Mouse (Mus musculus) ES-Bruce4 (cell line): Measurements from ENCODE around the gene Il13. TPM values are rescaled to one million over a fixed set of nuclear protein-coding genes. Genes with fewer than 3 reads are reported as not detected.
A peak's percentile ranks its signal among the peaks of the same experiment; 100 is the strongest.

Source experiments
- H3K27ac ChIP-seq: 2 replicates; pipeline ENCODE4 v1.5.1; 2012; ENCODE audit warnings: low read length, inconsistent platforms; ENCODE audit not compliant: insufficient read depth
- H3K27me3 ChIP-seq: 2 replicates; pipeline ENCODE4 v1.6.1; 2012; ENCODE audit warnings: mild to moderate bottlenecking, low read length, inconsistent platforms; ENCODE audit not compliant: control insufficient read depth, poor library complexity, insufficient read depth, severe bottlenecking
- H3K36me3 ChIP-seq: 2 replicates; pipeline ENCODE4 v1.6.1; 2012; ENCODE audit warnings: inconsistent platforms, mild to moderate bottlenecking, low read length, moderate library complexity; ENCODE audit not compliant: control insufficient read depth, poor library complexity, insufficient read depth, severe bottlenecking
- H3K4me1 ChIP-seq: one replicate; pipeline ENCODE4 v1.8.1; 2011; ENCODE audit warnings: low read length; ENCODE audit not compliant: control insufficient read depth, insufficient read depth
- H3K4me3 ChIP-seq: 2 replicates; pipeline ENCODE4 v1.5.1; 2011; ENCODE audit warnings: low read depth, mild to moderate bottlenecking, low read length
- H3K9ac ChIP-seq: 2 replicates; pipeline ENCODE4 v1.6.1; 2012; ENCODE audit warnings: low read depth, mild to moderate bottlenecking, inconsistent platforms; ENCODE audit not compliant: poor library complexity, severe bottlenecking
- H3K9me3 ChIP-seq: replicated peaks from 2 replicates; pipeline ENCODE4 v1.6.1; 2012; ENCODE audit warnings: mild to moderate bottlenecking, low read length, inconsistent platforms; ENCODE audit not compliant: control insufficient read depth, poor library complexity, insufficient read depth, severe bottlenecking
- CTCF ChIP-seq: IDR thresholded peaks from one replicate; pipeline ENCODE4 v1.8.1; 2011; ENCODE audit warnings: low read depth, low read length
- EP300 ChIP-seq: IDR thresholded peaks from 2 replicates; pipeline ENCODE4 v1.6.1; 2011; ENCODE audit warnings: low read depth, low read length; ENCODE audit not compliant: insufficient read depth
- POLR2A ChIP-seq: IDR thresholded peaks from one replicate; pipeline ENCODE4 v1.8.1; 2011; ENCODE audit warnings: low read length; ENCODE audit not compliant: insufficient read depth
- polyA plus RNA-seq: library from polyadenylated mRNA; stranded (reverse); fragments of >200 nt; gene quantifications from 2 replicates; pipeline ENCODE4 v1.2.4, GENCODE M21; 2011; ENCODE audit warnings: low read depth; ENCODE audit not compliant: missing spikeins, insufficient read depth, insufficient read length

Gene Il13
- polyA plus RNA-seq, 1 experiment = not detected

- H3K36me3 ChIP-seq = peaks cover 3% of the 10 kb centered on the region
- no peak overlapping the region for H3K9ac ChIP-seq
- peaks cover 5% of the 10 kb centered on the region for H3K9me3 ChIP-seq
- H3K4me1 ChIP-seq = no peaks in the 10 kb centered on the region
- no peak for TF ChIP-seq CTCF
- TF ChIP-seq POLR2A = no peak
- no peak for TF ChIP-seq EP300
- no peak overlapping the region for H3K27ac ChIP-seq
- H3K4me3 ChIP-seq = no peak overlapping the region
- H3K27me3 ChIP-seq = no peaks in the 10 kb centered on the region
Observed at GRCm38 (mm10) chr11:53585510-53585909, 49.0 kb downstream of the Il13 start.

- Histone ChIP-seq H3K27ac (no peak overlapping the region), H3K9ac (no peak overlapping the region), H3K9me3 (peaks cover 10% of the 10 kb centered on the region), H3K36me3 (peaks cover 5% of the 10 kb centered on the region), H3K4me3 (no peak overlapping the region), H3K4me1 (no peaks in the 10 kb centered on the region), H3K27me3 (no peaks in the 10 kb centered on the region)
- TF ChIP-seq EP300 (no peak), CTCF (no peak), POLR2A (no peak)
Observed at GRCm38 (mm10) chr11:53584849-53585248, 49.7 kb downstream of the Il13 start.

DNA sequence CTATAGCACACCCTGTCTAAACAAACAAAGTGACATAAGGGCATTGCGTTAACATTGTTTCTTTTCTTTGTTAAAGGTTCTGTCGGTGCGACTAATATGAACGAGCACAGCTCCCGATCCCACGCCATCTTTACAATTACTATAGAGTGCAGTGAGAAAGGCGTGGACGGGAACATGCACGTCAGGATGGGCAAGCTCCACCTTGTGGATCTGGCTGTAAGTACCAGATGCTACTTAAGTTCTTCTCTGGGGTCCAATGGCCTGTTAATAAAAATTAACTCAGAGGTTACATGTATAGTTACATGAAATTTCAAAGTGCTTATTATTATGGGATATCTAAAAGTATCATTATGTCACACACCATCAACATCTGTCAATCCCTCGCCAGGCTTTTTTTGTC, 51.4 kb downstream of the Il13 start:
- H3K9ac ChIP-seq = no peak overlapping the region
- no peak overlapping the region for H3K4me3 ChIP-seq
- no peaks in the 10 kb centered on the region for H3K4me1 ChIP-seq
- TF ChIP-seq POLR2A (no peak), CTCF (peak; percentile 29), EP300 (no peak)
- H3K27me3 ChIP-seq = no peaks in the 10 kb centered on the region
- no peak overlapping the region for H3K27ac ChIP-seq
- H3K36me3 ChIP-seq = peaks cover 5% of the 10 kb centered on the region
- H3K9me3 ChIP-seq = peaks cover 24% of the 10 kb centered on the region

Other genes with a start within 250 kb of the Il13 start
- gene Leap2, start 211.5 kb downstream of the Il13 start, polyA plus RNA-seq = not detected in 2 replicates
- 210 and 250 TPM in 2 replicates for gene Uqcrq, start 203.9 kb downstream of the Il13 start, polyA plus RNA-seq
- 0.55 TPM in 1 of 2 replicates, not detected in the other for gene Gdf9, start 203.7 kb downstream of the Il13 start, polyA plus RNA-seq
- gene Gm10447, start 177.6 kb downstream of the Il13 start, polyA plus RNA-seq = not detected in 2 replicates
- 0.39 and 0.52 TPM in 2 replicates for gene Shroom1, start 177.5 kb downstream of the Il13 start, polyA plus RNA-seq
- gene Gm9837, start 164.2 kb downstream of the Il13 start, polyA plus RNA-seq = not detected in 2 replicates
- gene Gm9945, start 154.5 kb downstream of the Il13 start, polyA plus RNA-seq = not detected in 2 replicates
- not detected in 2 replicates for gene Sowaha, start 154.4 kb downstream of the Il13 start, polyA plus RNA-seq
- 39.5 and 40.1 TPM in 2 replicates for gene Sept8, start 115.4 kb downstream of the Il13 start, polyA plus RNA-seq
- 28.9 and 31.6 TPM in 2 replicates for gene Kif3a, start 67.3 kb downstream of the Il13 start, polyA plus RNA-seq
- not detected in 2 replicates for gene Il4, start 16.0 kb downstream of the Il13 start, polyA plus RNA-seq
- 64.8 and 73.2 TPM in 2 replicates for gene Rad50, start 72.6 kb upstream of the Il13 start, polyA plus RNA-seq
- not detected in 2 replicates for gene Il5, start 86.1 kb upstream of the Il13 start, polyA plus RNA-seq
- gene Irf1, start 135.3 kb upstream of the Il13 start, polyA plus RNA-seq = 75.7 and 90.3 TPM in 2 replicates
- not detected in 2 replicates for gene Gm17334, start 138.5 kb upstream of the Il13 start, polyA plus RNA-seq
- gene Gm12216, start 224.6 kb upstream of the Il13 start, polyA plus RNA-seq = 1.1 and 2.8 TPM in 2 replicates